Mouse (Mus musculus) cerebellum, adult 11 months (tissue): ENCODE measurements around the gene Spsb1.

ENCODE experiments used
- DNase-seq: peaks from one replicate; pipeline ENCODE4 v3.0.0; 2022

Gene Spsb1

DNA sequence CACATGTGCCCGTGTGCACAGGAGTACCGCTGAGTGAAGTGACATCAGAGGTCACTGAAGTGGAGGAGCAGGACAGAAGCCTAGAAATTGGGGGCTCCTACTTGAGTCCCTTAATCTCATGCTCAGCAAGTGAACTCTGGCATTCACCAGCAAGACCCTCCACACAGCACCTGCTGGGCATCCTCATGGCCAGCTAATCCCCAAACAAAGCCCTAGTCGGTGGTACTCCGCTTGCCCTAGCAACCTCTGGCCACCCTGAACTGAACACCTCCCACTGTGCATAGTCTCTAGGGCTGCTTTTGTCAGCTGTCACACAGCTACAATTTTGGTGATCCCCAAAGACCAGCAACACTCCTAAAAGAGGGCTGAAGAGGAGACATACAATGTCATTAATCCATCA, 44.3 kb downstream of the Spsb1 start:
- no peak for DNase-seq

DNA sequence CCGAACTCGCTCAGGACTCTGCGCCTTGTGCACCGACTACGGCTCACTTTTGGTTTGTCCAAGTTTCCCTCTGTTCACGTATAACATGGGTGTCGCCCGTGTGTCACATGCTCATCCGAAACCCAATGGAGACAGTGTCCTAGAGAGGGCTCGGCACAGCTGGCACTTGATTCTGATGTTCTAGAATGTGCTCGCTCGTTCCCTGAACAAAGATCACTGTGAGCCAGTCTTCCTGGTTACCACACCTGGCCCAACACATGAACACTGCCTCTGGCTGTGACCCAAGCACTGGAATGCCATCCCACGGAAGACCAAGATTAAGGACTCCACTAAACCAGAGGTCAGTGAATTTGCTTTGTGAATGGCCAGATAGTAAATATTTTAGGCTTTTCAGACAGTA, 45.3 kb downstream of the Spsb1 start:
- no peak for DNase-seq

DNA sequence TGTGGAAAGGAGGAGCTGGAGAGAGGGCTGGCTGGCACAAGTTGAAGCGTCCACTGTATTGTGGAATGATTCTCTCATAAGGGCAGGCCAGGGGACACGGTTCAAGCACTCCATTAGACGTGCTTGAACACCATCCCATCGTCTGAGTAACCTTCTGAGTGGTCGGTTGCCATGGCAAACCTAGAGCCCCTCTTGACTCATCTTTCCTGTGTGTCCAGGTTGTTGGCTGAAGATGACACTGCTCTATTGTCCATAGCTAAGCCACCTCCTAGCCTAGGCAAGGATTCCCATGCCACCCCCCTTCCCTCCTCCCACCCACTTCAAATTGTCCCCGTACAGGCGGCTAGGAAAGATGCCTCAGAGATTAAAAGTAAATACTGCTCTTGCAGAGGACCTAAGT, 45.9 kb downstream of the Spsb1 start:
- DNase-seq = no peak

DNA sequence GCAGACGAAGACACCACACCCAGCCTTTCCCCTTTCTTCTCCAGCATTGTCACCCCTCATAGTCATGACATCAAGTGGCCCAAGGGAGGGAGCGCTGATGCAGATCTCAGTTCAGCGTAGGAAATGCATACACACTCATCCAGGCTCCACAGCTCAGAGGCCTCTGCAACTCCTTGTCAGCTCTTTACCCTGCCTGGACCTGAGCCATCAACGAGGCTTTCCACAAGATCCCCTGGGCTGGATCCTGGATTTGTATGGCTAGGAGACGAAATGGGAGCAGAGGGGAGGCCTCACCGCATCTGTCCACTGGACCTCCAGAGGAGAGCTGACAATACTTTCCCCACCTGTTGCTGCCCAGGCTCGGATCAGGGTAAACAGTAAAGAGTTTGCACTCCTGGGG, 47.2 kb downstream of the Spsb1 start:
- DNase-seq = no peak

DNA sequence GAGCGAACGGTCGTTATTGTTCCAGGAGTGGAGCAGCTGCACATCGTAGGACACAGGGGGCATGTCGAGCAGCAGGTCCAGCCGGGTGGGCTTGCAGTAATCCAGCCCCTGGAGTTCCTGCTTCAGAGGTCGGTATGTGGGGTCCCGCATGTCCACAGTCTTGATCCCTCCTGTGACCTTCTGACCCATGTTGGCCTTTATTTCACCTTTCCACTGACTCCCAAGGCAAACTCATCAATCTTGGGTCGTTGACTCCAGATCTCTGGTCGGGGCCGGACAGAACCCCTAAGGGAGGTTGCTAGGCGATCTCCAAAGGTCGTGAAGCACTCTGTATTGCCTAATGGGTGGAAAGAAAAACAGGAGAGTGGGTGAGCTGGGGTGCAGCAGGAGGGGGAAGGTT, 47.9 kb downstream of the Spsb1 start:
- no peak for DNase-seq

DNA sequence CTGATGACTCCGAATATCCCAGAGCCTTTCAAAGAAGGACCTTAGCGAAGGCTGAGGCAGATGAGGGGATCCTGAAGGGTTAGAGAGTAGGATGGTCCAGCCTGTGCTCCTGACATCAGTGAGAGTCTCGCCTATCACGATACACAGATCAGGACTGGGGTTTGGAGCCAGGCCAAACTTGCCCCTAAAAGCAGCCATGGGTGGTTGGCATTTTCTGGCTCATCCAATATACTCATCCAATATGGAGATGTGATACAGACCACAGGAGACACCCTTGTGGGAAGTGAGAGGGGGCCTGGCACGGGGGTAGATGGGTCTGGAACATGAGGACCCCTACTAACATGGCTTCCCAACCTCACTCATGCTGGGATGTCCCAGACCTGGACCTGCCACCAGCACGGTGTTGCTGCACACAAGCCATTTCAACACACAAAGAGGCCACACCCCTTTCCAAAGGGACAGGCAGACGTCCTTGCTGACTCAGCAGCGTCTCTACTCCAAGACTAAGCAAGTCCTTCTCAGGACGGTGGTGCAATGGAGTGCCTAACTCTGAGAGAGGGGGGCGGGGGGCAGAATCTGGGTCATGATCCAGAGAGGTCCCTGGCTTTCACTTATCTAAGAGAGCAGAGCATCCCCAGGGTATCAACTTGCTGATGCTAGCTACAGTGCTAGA, 49.4 kb downstream of the Spsb1 start:
- no peak for DNase-seq

DNA sequence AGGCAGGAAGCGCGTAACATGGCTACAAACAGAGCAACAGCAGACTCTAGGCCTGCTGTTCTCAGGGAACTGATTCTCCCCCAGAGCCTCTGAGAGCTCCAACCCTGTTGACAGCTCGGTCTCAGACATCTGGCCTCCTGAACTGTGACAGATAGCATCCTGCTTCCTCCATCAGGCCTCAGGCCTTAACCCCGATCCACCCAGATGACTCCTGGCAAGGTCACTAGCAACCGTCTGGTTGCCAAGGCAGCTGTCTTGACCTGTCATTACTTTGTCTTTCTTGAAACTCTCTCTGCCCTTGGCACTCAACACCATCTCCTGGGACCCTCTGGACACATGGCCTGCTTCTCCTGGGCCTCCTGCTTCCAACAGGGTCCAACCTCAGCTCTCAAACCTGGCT, 51.8 kb downstream of the Spsb1 start:
- DNase-seq = no peak

DNA sequence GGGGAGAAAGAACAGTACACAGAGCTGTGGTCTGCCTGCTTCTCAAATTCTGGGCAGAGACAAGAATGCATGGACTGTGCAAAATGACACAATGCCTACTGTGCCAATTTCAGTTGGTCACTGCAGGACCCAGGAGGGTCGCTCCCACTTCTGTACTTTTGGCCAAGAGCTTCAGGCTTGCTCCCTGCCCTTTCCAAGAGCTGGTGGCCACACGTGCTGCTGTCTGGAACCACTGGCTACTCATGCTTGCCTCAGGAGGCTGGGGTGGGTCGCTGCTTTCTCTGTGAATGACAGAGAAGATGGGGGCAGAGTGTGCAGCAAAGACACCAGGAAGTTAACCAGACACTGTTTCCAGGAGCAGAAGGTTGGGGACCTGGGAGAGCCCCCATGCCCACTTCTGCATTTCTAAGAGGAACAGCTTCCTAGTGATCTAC, 53.5 kb downstream of the Spsb1 start:
- DNase-seq = no peak

DNA sequence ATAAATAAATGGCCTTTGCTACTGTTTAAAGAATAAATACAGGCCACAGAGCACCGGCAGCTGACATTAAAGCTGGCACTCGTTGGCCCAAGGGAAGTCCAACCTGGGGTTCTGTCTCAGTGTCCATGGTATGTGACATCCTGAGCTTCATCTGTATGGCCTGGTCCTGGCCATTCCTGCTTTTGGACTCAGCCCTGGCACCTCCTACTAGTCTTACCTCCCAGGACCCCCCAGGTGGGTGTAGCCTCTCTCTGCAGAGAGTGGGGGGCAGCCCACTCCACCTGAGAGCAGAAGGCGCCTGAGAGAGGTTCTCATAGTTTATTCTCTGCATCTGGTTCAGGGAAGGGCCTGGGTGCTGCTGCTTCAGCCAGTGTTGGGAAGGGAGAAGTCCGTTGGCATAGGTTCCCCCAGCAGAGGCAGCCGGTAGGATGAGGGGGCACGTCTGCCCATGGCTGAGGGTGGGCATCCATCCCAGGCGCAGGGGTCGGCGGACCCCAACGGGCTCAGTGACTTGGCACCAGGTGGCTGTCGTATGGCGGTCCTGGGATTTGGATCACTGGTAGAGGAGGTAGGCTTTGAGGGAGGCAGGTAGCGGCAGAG, 57.1 kb downstream of the Spsb1 start:
- no peak for DNase-seq

DNA sequence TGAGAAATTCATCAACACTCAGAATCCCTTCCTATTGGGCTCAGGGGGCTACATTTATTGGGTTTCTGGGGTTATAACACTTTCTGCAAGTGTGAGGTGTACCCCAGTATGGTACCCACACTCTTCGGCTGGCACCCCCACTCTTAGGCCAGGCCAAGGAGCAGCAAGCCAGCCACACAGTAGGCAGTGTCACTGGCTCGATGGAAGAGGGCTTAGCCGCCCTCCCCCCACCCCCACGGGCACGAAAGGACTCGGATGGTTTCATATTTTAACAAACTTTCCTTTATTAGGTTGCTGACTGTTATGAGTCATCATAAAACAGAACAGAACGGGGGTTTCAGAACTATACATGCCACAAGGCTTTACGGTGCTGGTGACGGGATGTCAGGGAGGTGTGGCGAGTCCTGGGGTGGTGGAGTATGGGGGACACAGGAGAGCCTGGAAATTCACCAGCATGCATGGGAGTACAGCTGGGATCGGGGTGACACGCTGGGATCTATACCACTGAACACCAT, 58.8 kb downstream of the Spsb1 start:
- no peak for DNase-seq

DNA sequence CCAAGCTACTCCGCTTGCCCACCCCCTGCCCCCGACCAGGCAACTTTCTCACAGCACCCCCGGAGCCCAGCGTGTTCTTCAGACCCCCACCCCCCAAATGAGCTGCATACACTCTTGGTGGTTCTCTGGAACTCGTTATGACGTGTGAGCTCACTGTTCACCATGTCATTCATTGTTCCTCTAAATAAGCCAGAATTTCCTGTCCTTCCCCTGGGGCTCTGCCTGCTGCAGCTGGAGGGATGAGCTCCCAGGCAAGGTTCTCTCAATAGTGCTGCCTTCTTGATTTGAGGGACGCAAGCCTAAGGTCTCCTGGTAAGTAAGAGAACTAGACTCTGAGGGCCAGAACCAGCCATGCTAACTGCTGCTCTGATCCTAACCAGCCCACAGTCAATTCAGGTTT, 59.6 kb downstream of the Spsb1 start:
- no peak for DNase-seq

DNA sequence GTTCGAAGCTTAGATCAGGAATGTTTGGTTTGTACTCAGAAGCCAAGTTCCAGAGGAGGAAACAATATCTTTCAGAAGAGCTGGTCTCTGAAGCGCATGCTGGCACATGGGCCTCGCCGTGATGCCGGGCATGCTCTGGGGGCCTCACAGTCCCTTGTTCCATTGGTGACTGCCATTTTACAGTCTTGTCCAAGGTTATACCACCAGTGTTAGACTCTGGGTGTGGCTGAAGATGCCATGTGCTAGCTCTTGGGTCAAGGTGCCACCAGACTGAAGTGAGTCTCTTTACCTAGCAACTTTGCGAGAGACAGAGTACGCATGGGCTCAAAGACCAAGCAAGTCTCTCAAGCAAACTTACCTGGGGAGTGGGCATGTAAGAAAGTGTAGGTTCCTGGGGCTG, 60.5 kb downstream of the Spsb1 start:
- DNase-seq = no peak

DNA sequence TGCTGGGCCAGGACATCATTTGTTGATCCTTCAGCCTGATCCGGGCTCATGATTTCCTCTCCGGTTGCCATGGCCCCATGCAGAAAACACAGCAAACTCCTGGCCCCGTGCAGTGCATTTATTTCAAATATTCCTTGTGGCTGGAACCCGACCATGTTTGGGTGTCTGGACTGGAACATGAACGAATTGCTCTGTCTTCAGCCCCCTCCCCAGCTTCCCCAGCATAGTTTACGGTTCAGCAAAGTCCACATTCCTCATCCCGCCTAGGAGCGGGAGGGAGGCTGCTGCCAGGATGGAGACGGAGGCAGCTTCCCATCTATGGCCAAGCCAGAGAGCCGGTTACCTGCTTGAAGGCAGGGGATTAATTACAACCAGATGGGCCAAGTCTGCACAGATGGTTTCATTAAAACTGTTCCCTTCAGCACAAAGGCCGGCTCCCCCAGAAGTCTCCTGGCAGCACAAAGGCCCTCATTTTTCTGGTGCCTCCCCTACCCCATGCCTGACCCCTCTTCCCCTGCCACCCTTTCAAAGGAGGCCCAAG, 61.2 kb downstream of the Spsb1 start:
- peak; percentile 39 for DNase-seq

DNA sequence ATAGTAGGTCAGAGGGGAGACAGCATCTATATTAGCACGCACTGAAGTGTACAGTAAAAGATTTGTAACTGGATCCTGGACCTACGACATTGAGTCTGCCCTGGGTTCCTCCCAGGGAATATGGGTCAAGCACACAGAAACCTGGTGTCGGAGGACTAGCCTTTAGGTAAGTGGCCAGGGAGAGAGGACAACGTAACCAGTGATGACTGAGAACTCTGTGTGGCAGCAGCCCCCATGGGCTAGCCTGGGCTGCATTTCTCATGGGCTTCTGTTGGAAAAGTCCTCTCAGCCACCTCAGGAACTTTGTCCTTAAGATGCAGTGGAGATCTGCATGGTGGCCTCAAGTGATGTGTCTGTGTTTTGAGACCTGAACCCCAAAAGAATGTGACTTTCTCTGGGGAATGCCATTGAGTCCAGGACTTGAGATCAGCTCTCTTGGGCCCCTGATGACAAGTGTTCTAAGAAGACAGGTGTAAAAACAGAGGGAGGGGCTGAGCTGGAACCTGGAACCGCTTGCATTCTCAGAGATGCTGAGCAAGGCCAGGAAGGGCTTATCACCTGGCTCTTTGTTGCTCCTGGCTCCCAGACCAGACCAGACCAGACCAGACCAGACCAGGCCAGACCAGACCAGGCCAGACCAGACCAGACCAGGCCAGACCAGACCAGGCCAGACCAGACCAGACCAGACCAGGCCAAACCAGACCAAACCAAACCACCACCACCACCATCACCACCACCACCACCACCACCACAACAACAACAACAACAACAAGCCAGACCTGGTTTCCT, 63.5 kb downstream of the Spsb1 start:
- no peak for DNase-seq

DNA sequence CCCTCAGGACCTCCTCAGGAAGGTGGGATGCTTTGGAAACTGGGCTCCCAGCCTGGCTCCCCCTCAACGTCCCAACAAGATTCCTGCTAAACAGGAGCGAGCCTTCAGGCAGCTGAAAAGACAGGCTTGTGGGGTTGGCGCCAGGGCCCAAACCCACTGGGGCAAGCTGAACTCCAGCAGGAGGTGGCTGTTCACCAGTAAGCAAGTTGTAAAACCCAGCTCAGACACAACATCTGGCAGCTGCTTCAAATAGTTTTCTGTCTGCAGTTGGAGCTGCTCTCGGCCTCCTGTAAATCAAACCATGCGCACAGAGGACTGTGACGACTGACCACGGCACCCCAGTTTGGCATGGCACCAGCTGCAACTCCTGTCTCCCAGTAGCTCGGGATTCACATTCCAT, 64.3 kb downstream of the Spsb1 start:
- DNase-seq = no peak

DNA sequence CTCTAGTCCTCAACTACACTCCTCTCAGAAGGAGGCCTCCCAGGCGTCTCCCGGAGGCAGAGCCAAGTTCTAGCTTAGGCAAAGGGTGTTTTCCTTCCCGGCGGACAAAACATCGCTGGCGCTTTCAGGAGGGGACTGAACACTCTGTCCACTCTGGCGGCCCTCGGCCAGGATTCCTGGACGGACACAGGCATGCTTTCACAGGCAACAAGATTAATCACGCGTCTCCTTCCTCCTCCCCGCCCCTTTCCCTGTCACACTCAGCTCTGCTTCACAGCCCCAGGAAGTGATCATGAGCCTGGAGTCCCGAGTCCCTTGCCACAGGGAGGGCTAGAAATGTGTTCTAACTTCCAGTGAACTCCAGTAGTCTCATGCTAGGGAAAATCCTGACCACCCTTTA, 65.0 kb downstream of the Spsb1 start:
- DNase-seq = no peak

DNA sequence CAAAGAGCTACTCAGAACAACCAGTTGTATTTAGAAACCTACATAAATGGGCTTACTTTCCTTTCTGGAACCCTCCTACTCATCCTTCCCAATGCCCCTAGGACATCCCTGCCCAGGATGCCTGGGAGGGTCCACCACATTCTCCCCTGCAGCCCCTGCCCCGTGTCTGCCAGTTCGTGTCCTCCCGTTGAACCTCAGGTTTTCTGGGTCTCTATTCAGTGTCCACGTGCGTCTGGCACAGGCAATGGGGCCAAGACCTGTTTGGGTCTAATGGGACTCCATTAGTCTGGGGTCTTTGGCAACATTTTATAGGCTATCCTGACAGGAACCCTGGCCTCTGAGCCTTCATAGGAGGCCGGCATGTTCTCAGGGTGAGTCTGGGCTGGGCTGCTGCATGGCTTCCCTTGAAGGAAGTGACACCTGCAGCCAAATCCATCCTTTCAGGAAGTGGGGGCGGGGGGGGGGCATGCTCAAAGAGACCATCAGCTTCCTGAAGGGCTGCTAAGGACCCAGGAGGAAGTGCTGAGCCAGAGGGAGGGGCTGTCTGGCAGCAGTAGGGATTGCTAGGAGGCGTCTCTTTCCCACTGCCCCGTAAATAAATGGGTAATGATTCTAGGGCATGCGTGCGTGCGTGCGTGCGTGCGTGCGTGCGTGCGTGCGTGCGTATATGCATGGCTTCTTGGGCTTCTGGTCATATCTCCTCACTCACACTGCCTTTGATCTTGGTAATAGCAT, 65.9 kb downstream of the Spsb1 start:
- no peak for DNase-seq

DNA sequence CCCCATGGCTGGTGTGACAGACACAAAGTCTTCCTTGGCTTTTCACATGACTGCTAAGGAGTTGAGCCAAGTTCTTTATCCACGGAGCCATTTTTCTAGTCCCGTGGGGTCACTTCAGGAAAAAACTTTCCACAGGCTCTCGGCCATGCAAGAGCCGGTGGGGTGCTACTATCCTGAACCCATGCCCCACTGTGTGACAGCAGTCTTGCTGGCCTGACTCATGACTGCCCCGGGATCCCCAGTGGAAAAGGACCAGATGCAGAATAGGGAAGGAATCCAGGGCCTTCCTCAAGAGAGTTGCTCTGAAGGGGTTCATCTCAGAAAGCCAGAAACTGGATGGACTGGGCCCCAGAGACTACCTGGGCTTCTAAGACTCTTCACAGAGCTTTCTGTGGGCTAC, 66.7 kb downstream of the Spsb1 start:
- DNase-seq = no peak

DNA sequence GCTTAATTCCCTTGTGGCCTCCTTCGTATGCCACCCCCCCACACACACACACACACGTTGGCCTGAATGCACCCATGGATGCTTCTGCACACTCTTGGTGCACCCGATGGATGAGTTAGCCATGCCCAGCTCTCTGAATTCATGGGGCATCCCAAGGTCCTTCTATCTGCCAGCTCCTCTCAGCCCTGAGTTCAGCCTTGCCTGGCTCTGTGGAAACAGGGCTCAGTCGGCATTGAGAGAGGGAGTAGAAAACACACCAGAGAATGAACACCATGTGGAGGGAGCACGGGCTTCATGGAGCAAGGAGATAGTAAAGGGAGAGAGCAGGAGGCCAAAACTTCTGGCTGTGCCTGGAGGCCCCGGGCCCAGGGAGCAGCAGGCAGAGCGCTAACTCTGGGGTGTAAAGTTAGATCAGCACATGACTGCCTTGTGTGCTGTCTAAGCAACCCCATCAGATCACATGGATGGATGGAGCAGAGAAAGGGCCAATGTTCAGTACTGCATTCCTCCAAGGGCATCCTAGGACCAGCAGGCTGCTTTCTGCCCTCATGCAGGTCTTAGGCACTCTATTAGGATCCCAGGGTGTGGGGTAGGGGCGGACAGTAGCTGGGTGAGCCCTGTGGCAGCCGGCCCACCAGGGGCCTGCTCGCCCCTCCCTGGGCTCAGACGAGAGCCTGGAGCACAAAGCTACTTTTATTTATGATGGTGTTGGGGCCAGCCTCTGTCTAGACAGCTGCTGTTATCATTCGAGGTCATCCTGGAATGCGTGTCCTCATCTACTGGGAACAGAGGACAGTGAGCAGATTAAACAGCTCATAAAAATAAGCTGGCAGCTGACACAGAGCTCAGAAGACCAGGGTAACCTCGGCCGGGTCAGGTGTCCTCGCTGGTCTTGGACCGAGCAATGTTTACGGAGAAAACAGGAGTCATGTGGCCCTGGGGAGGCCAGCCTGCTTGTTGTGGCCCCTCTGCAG, 68.3 kb downstream of the Spsb1 start:
- DNase-seq = no peak

DNA sequence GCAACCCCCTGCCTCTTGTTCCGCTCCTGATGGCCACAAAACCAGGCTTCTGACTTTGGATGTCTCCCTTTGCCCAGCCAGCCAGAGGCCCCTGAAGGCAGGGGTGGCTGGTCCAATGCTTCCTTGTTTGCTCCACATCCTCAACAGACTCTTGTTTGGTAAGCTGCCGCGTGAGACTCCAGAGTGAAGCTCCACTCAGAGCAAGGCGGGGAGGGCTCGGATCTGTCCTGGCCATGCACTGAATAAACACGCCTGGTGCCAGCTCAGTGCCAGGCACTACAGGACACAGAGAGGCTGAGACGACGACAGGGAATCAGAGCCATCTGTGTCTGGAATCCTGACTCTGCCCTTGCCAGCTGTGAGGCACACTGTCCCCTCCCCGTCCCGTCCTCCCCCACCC, 70.9 kb downstream of the Spsb1 start:
- no peak for DNase-seq

DNA sequence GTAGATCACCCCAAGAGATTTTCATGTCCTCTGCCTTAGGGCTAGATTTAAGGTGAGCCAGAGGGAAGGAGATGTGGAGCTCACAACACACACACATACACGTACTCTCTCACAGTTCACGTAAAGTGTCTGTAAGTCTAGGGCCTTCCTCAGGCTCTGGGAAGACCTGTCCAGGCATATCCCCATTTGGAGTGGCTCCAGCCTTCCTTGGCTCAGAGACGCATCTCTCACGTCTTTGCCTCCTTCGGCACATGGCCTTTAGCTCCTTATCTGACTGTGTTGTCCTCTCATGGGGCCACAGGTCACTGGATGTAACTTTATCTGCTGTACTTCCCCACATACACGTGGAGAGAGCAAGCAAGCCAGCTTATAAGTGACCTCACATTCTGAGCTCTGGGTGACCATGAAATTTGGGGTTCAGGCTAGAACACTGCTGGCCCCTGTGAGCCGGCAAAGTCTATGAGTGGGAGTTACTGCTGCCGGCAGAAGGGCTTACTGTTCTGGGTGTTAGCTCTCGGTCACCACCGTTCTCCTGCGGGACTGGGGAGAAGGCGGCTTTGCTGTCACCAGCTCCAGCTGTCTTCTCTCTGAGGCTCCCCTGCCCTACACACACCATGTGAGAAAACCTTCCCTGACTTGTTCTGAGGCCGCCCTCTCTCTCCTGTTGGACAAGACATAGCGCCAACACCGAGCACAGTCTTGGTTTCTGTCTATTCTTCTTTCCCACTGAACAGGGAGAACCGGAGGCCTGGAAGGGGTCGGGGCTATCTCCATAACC, 72.5 kb downstream of the Spsb1 start:
- no peak for DNase-seq
